Mouse (Mus musculus) ovary, postnatal 10 days (tissue): ENCODE measurements around the gene Cfap77.
A peak's percentile ranks its signal among the peaks of the same experiment; 100 is the strongest.
"Not testable (repeated sequence)": the region's sequence is repeated elsewhere in the genome, so short reads cannot be mapped to it uniquely, and the experiment has no call there.

Source experiments
- DNase-seq: peaks from one replicate; pipeline ENCODE4 v3.0.0; 2022; ENCODE audit warnings: low spot score

Cfap77 gene

GRCm38 (mm10) chr2:29054991-29055390, at the start of gene Cfap77:
Gene Cfap77 (minus strand): TSS chr2:29055066.
- peak; percentile 31 for DNase-seq

- not testable (repeated sequence) for DNase-seq
These were observed 47.8 kb upstream of the Cfap77 start for GRCm38 (mm10) chr2:29102416-29103377.

- DNase-seq: no peak
These were observed 46.1 kb upstream of the Cfap77 start for GRCm38 (mm10) chr2:29100822-29101534.

- DNase-seq: no peak
These were observed 44.8 kb upstream of the Cfap77 start for GRCm38 (mm10) chr2:29099646-29100045.

- no peak for DNase-seq
These were observed 43.9 kb upstream of the Cfap77 start for GRCm38 (mm10) chr2:29098786-29099185.

GRCm38 (mm10) chr2:29097955-29098354, 43.1 kb upstream of the Cfap77 start:
- not testable (repeated sequence) for DNase-seq

GRCm38 (mm10) chr2:29097465-29097864, 42.6 kb upstream of the Cfap77 start:
- DNase-seq: no peak

GRCm38 (mm10) chr2:29096751-29097150, 41.9 kb upstream of the Cfap77 start:
- no peak for DNase-seq

GRCm38 (mm10) chr2:29095674-29096073, 40.8 kb upstream of the Cfap77 start:
- no peak for DNase-seq

- not testable (repeated sequence) for DNase-seq
These were observed 34.4 kb upstream of the Cfap77 start for GRCm38 (mm10) chr2:29089276-29089675.

GRCm38 (mm10) chr2:29086026-29086425, 31.2 kb upstream of the Cfap77 start:
- DNase-seq: no peak

- DNase-seq: no peak
These were observed 27.1 kb upstream of the Cfap77 start for GRCm38 (mm10) chr2:29081965-29082364.

- DNase-seq: no peak
These were observed 21.4 kb upstream of the Cfap77 start for GRCm38 (mm10) chr2:29076226-29076625.

GRCm38 (mm10) chr2:29075331-29076070, 20.6 kb upstream of the Cfap77 start:
- DNase-seq: no peak

GRCm38 (mm10) chr2:29074676-29075075, 19.8 kb upstream of the Cfap77 start:
- DNase-seq: no peak

- no peak for DNase-seq
These were observed 11.5 kb upstream of the Cfap77 start for GRCm38 (mm10) chr2:29066410-29066809.

- DNase-seq: no peak
These were observed 10.9 kb upstream of the Cfap77 start for GRCm38 (mm10) chr2:29065796-29066195.

- peak; percentile 72 for DNase-seq
These were observed 5.3 kb upstream of the Cfap77 start, which contains the start of gene Ttf1 for GRCm38 (mm10) chr2:29060135-29060597. Gene Ttf1 (plus strand): TSS chr2:29060262.

- DNase-seq: no peak
These were observed 326 bp downstream of the Cfap77 start for GRCm38 (mm10) chr2:29054545-29054935.

GRCm38 (mm10) chr2:29053802-29054544, 893 bp downstream of the Cfap77 start:
- peak; percentile 27 for DNase-seq

GRCm38 (mm10) chr2:29052943-29053454, 1.9 kb downstream of the Cfap77 start:
- peak; percentile 12 for DNase-seq
